Mouse (Mus musculus): ENCODE results near the gene Mns1. TPM values are rescaled to one million over a fixed set of nuclear protein-coding genes. Genes with fewer than 3 reads are reported as not detected.
"Not testable (repeated sequence)": the region's sequence is repeated elsewhere in the genome, so short reads cannot be mapped to it uniquely, and the experiment has no call there.

The Mns1 gene
- total and polyA plus RNA-seq, 3 experiments, result 0.14 to 0.42 (median 0.16) TPM

DNA sequence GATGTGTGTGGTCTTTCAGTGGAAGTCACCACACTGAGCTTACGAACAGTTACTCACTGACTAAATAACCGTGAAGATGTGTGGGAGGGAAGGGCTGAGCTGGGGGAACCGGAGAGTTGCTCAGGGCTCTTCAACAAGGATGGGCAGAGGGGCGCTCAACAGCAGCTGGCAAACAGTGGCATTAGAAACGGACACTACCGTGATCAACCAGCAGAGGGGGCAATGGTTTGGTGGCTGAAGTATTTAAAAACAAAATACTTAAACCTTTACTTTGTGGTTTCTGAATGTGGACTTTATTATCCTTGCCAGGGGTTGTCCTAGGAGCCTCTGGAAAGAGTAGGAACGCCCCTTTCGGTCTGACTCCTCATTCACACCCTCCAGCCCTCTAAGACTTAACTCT, 10.2 kb downstream of the Mns1 start:
- H3K36me3 ChIP-seq (ENCODE audit: control insufficient read depth, insufficient read depth, low read length), result no peaks in the 10 kb centered on the region
- intact Hi-C loops (cut with DNase I), result no loop called here
- no peak overlapping the region for H3K27ac ChIP-seq
- DNase-seq, result peak; percentile 40 to 73
- 42% methylated on average over 8 of the region's 8 CpGs for WGBS
- TF ChIP-seq CTCF (IDR thresholded peaks at IDR 0.05), result peak; percentile 89
- no peak for TF ChIP-seq POLR2A (IDR thresholded peaks at IDR 0.05; ENCODE audit: insufficient read depth, low read depth, low read length)
- peaks cover 1% of the 10 kb centered on the region; the same call in 1 of the 2 replicates for H3K4me1 ChIP-seq (ENCODE audit: control insufficient read depth, insufficient read depth, low read length)
- H3K4me3 ChIP-seq, result no peak overlapping the region
- H3K27me3 ChIP-seq (ENCODE audit: control insufficient read depth, insufficient read depth, low read length), result no peaks in the 10 kb centered on the region
- no peaks in the 10 kb centered on the region for H3K79me2 ChIP-seq (replicated peaks; ENCODE audit: control insufficient read depth, insufficient read depth, low read length)
- no peak overlapping the region for H3K9ac ChIP-seq (ENCODE audit: low read depth, low read length)

DNA sequence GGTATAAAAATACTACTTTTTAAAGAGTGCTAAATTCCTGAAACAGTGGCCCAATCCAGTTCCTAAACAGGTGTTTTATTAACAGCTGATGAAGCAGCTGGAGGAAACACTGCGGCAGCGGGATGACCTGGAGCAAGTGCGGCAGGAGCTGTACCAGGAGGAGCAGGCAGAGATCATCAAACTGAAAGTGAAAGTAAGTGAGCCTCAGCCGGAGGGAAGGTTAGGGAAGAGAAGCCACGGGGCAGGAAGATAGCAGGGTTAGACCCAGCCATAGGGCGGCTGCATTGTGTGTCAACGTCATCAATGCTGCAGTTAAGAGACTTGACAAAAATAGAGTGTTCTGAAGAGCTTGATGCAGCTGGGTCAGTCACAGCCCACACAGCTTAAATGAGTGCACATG, 11.6 kb downstream of the Mns1 start:
- 12% methylated on average over 7 of the region's 7 CpGs for WGBS
- Histone ChIP-seq H3K27ac (peak overlapping the region; percentile 62), H3K79me2 (replicated peaks; ENCODE audit: control insufficient read depth, insufficient read depth, low read length) (no peaks in the 10 kb centered on the region), H3K4me3 (peak overlapping the region; percentile 50), H3K9ac (ENCODE audit: low read depth, low read length) (peak overlapping the region; percentile 15), H3K4me1 (ENCODE audit: control insufficient read depth, insufficient read depth, low read length) (peaks cover 1% of the 10 kb centered on the region; the same call in 1 of the 2 replicates), H3K36me3 (ENCODE audit: control insufficient read depth, insufficient read depth, low read length) (no peaks in the 10 kb centered on the region), H3K27me3 (ENCODE audit: control insufficient read depth, insufficient read depth, low read length) (no peaks in the 10 kb centered on the region)
- intact Hi-C loops (cut with DNase I), result no loop called here
- TF ChIP-seq POLR2A (IDR thresholded peaks at IDR 0.05; ENCODE audit: insufficient read depth, low read depth, low read length), result peak; percentile 57
- peak; percentile 69; the same call in 1 of the 2 replicates for TF ChIP-seq EP300 (IDR thresholded peaks at IDR 0.05; ENCODE audit: insufficient read depth, low read depth, low read length)
- TF ChIP-seq CTCF (IDR thresholded peaks at IDR 0.05), result no peak
- peak; percentile 48 to 51 for DNase-seq

DNA sequence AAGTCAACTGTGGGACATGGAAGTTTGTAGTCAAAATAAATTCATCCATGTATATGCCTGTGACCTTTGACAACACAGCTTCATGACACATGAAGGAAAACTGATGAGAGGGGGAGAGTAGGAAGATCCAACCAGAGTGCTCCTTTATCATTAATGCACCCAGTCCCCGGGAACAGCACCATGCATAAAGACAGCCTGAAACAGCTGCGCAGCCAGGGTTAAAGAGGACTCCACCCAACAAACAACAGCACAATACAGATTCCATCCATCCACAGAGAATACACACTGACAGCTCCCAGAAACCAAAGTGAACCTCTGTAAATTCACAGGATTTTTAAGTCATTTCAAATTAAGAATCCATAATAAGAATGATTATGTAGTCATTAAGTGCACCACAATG, 12.0 kb downstream of the Mns1 start:
- H3K27me3 ChIP-seq (ENCODE audit: control insufficient read depth, insufficient read depth, low read length), result no peaks in the 10 kb centered on the region
- H3K27ac ChIP-seq, result peak overlapping the region; percentile 62
- H3K4me3 ChIP-seq, result peak overlapping the region; percentile 50
- no peaks in the 10 kb centered on the region for H3K79me2 ChIP-seq (replicated peaks; ENCODE audit: control insufficient read depth, insufficient read depth, low read length)
- no peak for DNase-seq
- H3K4me1 ChIP-seq (ENCODE audit: control insufficient read depth, insufficient read depth, low read length), result peaks cover 1% of the 10 kb centered on the region; the same call in 1 of the 2 replicates
- 51% methylated on average over 2 of the region's 2 CpGs for WGBS
- intact Hi-C loops (cut with DNase I), result no loop called here
- no peaks in the 10 kb centered on the region for H3K36me3 ChIP-seq (ENCODE audit: control insufficient read depth, insufficient read depth, low read length)
- TF ChIP-seq CTCF (IDR thresholded peaks at IDR 0.05) (no peak), EP300 (IDR thresholded peaks at IDR 0.05; ENCODE audit: insufficient read depth, low read depth, low read length) (no peak)
- peak overlapping the region; percentile 15 for H3K9ac ChIP-seq (ENCODE audit: low read depth, low read length)

DNA sequence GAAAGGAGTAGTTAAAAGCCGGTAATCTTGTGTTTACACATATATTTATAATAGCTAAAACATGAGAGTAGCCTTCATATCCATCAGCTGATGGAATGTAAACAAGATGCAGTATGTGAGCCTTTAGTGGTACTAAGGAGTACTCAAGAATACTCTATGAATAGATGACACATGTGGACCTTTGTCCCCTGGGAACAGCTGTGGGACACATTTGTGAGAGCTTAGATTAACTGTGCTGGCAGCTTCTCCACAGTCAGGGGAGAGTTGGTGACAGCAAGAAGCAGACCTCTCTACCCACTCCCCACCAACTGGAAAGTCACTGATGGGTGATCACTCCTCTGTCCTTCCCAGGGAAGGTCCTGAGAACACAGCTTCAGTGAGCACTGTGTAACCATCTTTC, 12.6 kb downstream of the Mns1 start:
- H3K4me1 ChIP-seq (ENCODE audit: control insufficient read depth, insufficient read depth, low read length), result peaks cover 1% of the 10 kb centered on the region; the same call in 1 of the 2 replicates
- TF ChIP-seq POLR2A (IDR thresholded peaks at IDR 0.05; ENCODE audit: insufficient read depth, low read depth, low read length) (no peak), CTCF (IDR thresholded peaks at IDR 0.05) (no peak), EP300 (IDR thresholded peaks at IDR 0.05; ENCODE audit: insufficient read depth, low read depth, low read length) (no peak)
- WGBS, result 68% methylated on average over 1 of the region's 1 CpGs
- H3K27me3 ChIP-seq (ENCODE audit: control insufficient read depth, insufficient read depth, low read length), result no peaks in the 10 kb centered on the region
- H3K36me3 ChIP-seq (ENCODE audit: control insufficient read depth, insufficient read depth, low read length), result no peaks in the 10 kb centered on the region
- DNase-seq, result no peak
- no peak overlapping the region for H3K27ac ChIP-seq
- H3K79me2 ChIP-seq (replicated peaks; ENCODE audit: control insufficient read depth, insufficient read depth, low read length), result no peaks in the 10 kb centered on the region
- H3K4me3 ChIP-seq, result no peak overlapping the region
- intact Hi-C loops (cut with DNase I), result no loop called here
- no peak overlapping the region for H3K9ac ChIP-seq (ENCODE audit: low read depth, low read length)

DNA sequence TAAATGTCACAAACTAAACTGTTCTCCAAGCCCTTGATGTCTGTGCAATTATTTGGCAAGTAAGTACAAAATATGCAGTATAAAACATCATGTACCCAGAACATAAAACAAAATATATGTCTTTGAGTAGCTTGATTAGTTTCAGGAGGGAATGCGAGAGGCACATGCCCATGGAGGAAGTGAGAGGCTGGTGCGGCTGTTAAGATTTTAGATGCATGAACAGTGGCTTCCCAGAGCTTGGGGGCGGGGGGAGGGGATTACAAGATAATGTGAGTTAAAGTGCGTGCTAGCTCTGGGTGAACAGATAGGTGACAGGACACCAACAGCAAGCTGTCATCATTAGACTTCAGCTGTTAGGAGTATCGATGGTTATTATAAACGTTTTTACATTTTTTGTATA, 13.3 kb downstream of the Mns1 start:
- intact Hi-C loops (cut with DNase I), result no loop called here
- 84% methylated on average over 6 of the region's 6 CpGs for WGBS
- H3K4me3 ChIP-seq, result no peak overlapping the region
- no peaks in the 10 kb centered on the region for H3K27me3 ChIP-seq (ENCODE audit: control insufficient read depth, insufficient read depth, low read length)
- TF ChIP-seq EP300 (IDR thresholded peaks at IDR 0.05; ENCODE audit: insufficient read depth, low read depth, low read length) (no peak), POLR2A (IDR thresholded peaks at IDR 0.05; ENCODE audit: insufficient read depth, low read depth, low read length) (no peak), CTCF (IDR thresholded peaks at IDR 0.05) (no peak)
- no peaks in the 10 kb centered on the region for H3K36me3 ChIP-seq (ENCODE audit: control insufficient read depth, insufficient read depth, low read length)
- H3K79me2 ChIP-seq (replicated peaks; ENCODE audit: control insufficient read depth, insufficient read depth, low read length), result no peaks in the 10 kb centered on the region
- H3K9ac ChIP-seq (ENCODE audit: low read depth, low read length), result no peak overlapping the region
- no peak overlapping the region for H3K27ac ChIP-seq
- no peak for DNase-seq
- H3K4me1 ChIP-seq (ENCODE audit: control insufficient read depth, insufficient read depth, low read length), result peaks cover 1% of the 10 kb centered on the region; the same call in 1 of the 2 replicates

DNA sequence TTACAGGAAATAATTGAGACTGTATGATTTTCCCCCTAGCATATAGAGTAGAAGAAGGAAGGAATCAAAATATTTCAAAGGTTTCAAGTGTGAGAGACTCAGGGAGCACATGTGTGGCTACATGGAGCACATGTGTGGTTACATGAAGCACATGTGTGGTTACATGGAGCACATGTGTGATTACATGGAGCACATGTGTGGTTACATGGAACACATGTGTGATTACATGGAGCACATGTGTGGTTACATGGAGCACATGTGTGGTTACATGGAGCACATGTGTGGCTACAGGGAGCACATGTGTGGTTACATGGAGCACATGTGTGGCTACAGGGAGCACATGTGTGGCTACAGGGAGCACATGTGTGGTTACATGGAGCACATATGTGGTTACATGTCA, 16.5 kb downstream of the Mns1 start:
- H3K27me3 ChIP-seq (ENCODE audit: control insufficient read depth, insufficient read depth, low read length); H3K9ac ChIP-seq (ENCODE audit: low read depth, low read length); H3K4me3 ChIP-seq; DNase-seq; H3K36me3 ChIP-seq (ENCODE audit: control insufficient read depth, insufficient read depth, low read length); H3K4me1 ChIP-seq (ENCODE audit: control insufficient read depth, insufficient read depth, low read length); H3K27ac ChIP-seq; intact Hi-C loops (cut with DNase I); H3K79me2 ChIP-seq (replicated peaks; ENCODE audit: control insufficient read depth, insufficient read depth, low read length): not testable (repeated sequence)

All from heart, adult 2 months (tissue).